Mouse (Mus musculus) embryonic facial prominence, embryonic 13.5 days (tissue): Measurements from ENCODE around the gene Ppia. TPM values are rescaled to one million over a fixed set of nuclear protein-coding genes. Genes with fewer than 3 reads are reported as not detected.
A peak's percentile ranks its signal among the peaks of the same experiment; 100 is the strongest.
"Not testable (repeated sequence)": the region's sequence is repeated elsewhere in the genome, so short reads cannot be mapped to it uniquely, and the experiment has no call there.

Experiments used
- ATAC-seq: fragments of 200-750 bp; cut with Nextera tagmentation; 2 replicates; pipeline ENCODE4 v1.8.0; 2017; ENCODE audit warnings: low read depth; ENCODE audit not compliant: insufficient number of reproducible peaks, insufficient read depth, low FRiP score, low TSS enrichment
- H3K27ac ChIP-seq: fragments of 300-500 bp; sonication (generic); 2 replicates; pipeline ENCODE4 v1.5.1; 2015; ENCODE audit warnings: moderate library complexity, mild to moderate bottlenecking, inconsistent platforms
- H3K27me3 ChIP-seq: fragments of 300-500 bp; sonication (generic); 2 replicates; pipeline ENCODE4 v1.6.1; 2015; ENCODE audit warnings: mild to moderate bottlenecking, inconsistent platforms
- H3K36me3 ChIP-seq: fragments of 300-500 bp; sonication (generic); 2 replicates; pipeline ENCODE4 v1.6.1; 2015; ENCODE audit warnings: mild to moderate bottlenecking, inconsistent platforms
- H3K4me1 ChIP-seq: fragments of 300-500 bp; sonication (generic); 2 replicates; pipeline ENCODE4 v1.6.1; 2015; ENCODE audit warnings: inconsistent platforms
- H3K4me2 ChIP-seq: fragments of 300-500 bp; sonication (generic); 2 replicates; pipeline ENCODE4 v1.6.1; 2015; ENCODE audit warnings: moderate library complexity, mild to moderate bottlenecking, inconsistent platforms
- H3K4me3 ChIP-seq: fragments of 300-500 bp; sonication (generic); 2 replicates; pipeline ENCODE4 v1.5.1; 2015; ENCODE audit warnings: mild to moderate bottlenecking, inconsistent platforms
- H3K9ac ChIP-seq: fragments of 300-500 bp; sonication (generic); 2 replicates; pipeline ENCODE4 v1.6.1; 2015; ENCODE audit warnings: mild to moderate bottlenecking, inconsistent platforms
- H3K9me3 ChIP-seq: fragments of 300-500 bp; sonication (generic); 2 replicates; pipeline ENCODE4 v1.6.1; 2016; ENCODE audit warnings: inconsistent platforms
- WGBS: fragments of 180-500 bp; shearing (Covaris S2); methylation state at CpG from one replicate; pipeline ENCODE4 v1.1.7; 2015; ENCODE audit warnings: mixed read lengths; 5-methylcytosine and 5-hydroxymethylcytosine counted together
- polyA plus RNA-seq: library from polyadenylated mRNA; unstranded; fragments of >200 nt; fragmentation: Nextera tagmentation; extraction: Ambion mirVana; gene quantifications from 2 replicates; pipeline ENCODE4 v1.2.1, GENCODE M21; 2015

Ppia gene
- 5,258 and 5,388 TPM in 2 replicates for polyA plus RNA-seq

DNA sequence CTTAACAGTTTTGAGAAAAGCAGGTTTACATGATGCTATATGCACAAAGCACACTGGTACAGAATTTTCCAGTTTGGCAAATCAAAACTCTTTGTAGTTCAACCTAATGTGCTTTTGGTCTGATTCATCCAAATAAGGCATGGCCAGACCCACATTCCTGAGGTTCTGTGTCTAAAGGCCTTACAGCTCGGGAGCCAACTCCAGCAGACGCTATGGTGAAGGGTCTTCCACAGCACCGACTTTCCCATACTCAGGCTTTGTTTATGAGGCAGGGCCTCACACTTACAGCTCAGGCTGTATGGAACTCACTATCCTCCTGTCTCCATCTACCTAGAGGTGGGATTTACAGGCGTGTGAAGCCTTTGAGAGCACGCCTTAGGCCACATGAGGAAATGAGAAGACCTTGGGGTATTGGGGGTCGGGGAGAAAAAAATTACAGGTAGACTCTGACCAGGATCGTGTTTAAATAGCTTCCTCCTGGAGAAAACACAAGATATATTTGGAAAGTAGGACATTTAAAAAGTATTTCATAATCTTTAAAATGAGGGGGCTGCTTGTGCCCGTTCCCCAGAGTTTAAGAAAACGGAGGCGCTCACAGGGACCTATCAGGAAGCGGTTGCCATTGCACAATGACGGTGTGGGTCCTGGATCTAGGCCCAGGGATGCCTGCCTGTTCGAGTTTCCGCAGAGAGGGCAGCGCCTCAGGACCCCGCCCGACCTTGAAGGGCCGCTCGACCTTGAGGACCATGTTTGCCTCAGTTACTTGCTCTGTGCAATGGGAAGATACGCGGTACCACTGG lies at the start of gene Ppia:
Gene Ppia, plus strand, starts transcription at position 693 of the 800 bp plus-strand sequence.
- 4% methylated on average over 21 of the region's 21 CpGs for WGBS
- H3K36me3 ChIP-seq: peaks cover 15% of the 10 kb centered on the region
- peak within 1 kb of the TSS; percentile 98 for H3K27ac ChIP-seq
- peaks cover 22% of the 10 kb centered on the region for H3K4me1 ChIP-seq
- ATAC-seq: no peak; the same call in 1 of the 2 replicates
- H3K9me3 ChIP-seq: no peaks in the 10 kb centered on the region
- H3K9ac ChIP-seq: peak within 1 kb of the TSS; percentile 98
- peak within 1 kb of the TSS; percentile 91 for H3K4me2 ChIP-seq
- peak within 1 kb of the TSS; percentile 94 for H3K4me3 ChIP-seq
- no peaks in the 10 kb centered on the region for H3K27me3 ChIP-seq

DNA sequence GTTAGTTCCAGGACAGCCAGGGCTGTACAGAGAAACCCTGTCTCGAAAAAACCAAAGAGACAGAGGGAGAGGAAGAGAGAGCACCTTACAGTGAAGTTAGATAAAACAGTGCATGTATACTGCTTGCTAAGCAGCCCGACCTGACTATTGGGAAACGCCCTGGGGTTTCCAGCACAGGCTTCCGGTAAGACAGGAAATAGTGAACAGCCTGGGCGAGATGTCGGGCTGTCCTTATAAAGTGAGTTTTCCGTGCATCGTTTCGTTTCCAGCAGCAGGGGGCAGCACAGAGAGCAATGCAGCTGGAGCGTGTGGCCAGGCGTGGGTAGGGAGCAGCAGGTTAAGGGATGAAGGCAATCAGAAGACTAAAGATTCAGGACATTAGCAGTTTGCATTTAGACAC lies 49.4 kb upstream of the Ppia start:
- Histone ChIP-seq H3K27me3 (no peaks in the 10 kb centered on the region), H3K27ac (no peak overlapping the region), H3K4me1 (0 out of 2 replicates have a peak, but pooled peaks cover 6% of the 10 kb centered on the region), H3K36me3 (no peaks in the 10 kb centered on the region), H3K9me3 (no peaks in the 10 kb centered on the region), H3K4me2 (peak overlapping the region; percentile 15; the same call in 1 of the 2 replicates), H3K4me3 (no peak overlapping the region), H3K9ac (no peak overlapping the region)
- WGBS: 18% methylated on average over 11 of the region's 11 CpGs
- ATAC-seq: no peak

DNA sequence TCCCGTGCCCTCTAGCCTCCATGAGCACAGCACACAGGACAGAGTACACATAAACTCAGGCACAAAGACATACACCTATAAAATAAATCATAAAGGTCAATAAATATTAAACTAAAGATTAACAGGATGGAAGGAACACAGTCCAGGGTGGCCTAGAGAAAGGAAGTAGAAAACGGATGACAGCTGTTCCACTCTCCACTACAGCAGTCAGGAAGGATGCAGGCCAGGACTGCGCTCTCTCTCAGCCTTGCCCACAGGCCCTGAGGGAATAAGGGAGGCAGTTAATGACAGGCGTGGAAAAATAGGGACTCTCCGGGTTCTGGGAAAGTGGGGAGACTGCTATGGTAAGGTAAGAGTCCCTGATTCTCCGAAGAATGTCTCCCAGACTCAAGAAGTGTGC lies 48.8 kb upstream of the Ppia start:
- Histone ChIP-seq H3K27ac (no peak overlapping the region), H3K4me1 (0 out of 2 replicates have a peak, but pooled peaks cover 6% of the 10 kb centered on the region), H3K27me3 (no peaks in the 10 kb centered on the region), H3K9ac (no peak overlapping the region), H3K36me3 (no peaks in the 10 kb centered on the region), H3K4me2 (0 out of 2 replicates have a peak overlapping the region, but pooled peaks have one; percentile 15), H3K4me3 (no peak overlapping the region), H3K9me3 (no peaks in the 10 kb centered on the region)
- 48% methylated on average over 6 of the region's 6 CpGs for WGBS
- no peak for ATAC-seq

DNA sequence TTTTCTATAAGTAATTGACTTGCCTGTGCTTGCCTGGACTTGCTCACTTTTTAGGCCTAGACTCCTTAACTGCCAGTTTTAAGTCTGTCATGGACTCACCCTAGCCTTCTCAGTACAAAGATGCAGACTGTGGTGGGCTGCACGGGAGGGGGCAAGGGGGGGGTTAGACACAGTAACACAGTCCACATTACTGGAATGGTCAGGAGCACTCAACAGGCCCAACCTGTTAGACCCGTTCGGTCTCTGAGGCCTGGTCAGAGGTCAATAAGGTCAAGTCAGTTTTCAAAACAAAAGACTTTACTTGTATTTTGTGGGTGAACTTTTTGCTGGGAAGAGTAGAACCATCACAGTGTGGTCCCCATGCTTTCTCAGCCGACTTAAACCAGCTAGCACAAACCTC lies 48.1 kb upstream of the Ppia start:
- H3K27ac ChIP-seq: no peak overlapping the region
- H3K9me3 ChIP-seq: no peaks in the 10 kb centered on the region
- no peaks in the 10 kb centered on the region for H3K27me3 ChIP-seq
- no peak overlapping the region for H3K9ac ChIP-seq
- H3K4me2 ChIP-seq: no peak overlapping the region
- ATAC-seq: no peak
- WGBS: 50% methylated on average over 4 of the region's 4 CpGs
- H3K4me1 ChIP-seq: 0 out of 2 replicates have a peak, but pooled peaks cover 6% of the 10 kb centered on the region
- H3K36me3 ChIP-seq: no peaks in the 10 kb centered on the region
- H3K4me3 ChIP-seq: no peak overlapping the region

DNA sequence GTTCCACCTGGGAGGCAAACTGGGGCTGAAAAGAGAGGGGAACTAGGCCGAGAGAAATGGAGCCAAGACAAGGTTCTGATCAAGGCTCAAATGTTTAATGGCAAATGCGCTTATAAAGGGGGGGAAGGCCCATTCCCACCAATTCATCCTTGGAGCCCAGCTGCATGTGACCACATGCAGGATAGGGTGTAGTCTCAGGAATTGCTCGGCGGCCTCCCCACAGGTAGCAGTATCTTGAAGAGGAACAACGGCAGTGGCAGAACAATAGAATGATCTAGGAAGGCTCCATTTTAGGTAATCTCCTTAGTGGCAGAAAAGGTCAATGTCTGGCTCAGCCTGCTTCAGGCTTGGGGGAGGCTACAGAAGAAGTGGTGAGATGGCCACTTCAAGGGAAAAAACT lies 47.3 kb upstream of the Ppia start:
- H3K9me3 ChIP-seq, H3K9ac ChIP-seq, H3K4me1 ChIP-seq, H3K27me3 ChIP-seq, H3K4me2 ChIP-seq, ATAC-seq, H3K4me3 ChIP-seq, H3K27ac ChIP-seq, H3K36me3 ChIP-seq: not testable (repeated sequence)
- WGBS: 74% methylated on average over 5 of the region's 5 CpGs

DNA sequence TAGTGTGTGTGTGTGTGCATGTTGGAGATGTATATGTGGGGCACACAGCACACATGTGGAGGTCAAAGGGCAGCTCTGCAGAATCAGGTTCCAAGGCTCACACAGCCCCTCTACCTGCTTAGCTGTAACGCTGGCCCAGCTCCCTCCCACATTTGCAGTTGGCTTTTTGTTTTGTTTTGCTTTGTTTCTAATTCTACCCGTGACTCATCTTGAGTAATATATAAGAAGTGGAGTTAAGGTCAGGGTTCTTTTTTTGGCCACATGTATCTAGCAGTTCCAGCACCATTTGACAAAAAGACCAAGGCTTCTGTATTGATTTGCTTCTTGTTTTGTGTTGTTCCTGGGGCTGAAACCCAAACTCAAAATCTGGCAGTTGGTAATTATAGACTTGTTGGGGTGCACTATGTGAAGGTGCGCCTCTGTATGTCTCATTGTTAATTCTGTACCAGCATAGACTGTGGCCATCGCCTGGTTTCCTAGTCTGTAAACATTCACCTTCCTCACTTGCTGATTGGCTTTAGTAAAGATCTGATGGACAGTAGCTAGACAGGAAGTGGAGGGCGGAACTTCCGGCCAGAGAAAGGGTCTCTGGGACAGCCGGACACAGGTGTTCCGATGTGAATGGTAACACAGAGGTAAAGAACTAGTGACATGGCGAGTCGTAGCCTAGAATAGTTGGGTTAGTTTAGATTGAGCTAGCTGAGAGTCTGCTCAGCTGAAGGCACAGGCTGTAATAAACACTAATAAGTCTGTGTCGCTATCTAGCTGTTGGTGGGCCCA lies 43.7 kb upstream of the Ppia start:
- no peak overlapping the region for H3K9ac ChIP-seq
- H3K9me3 ChIP-seq: no peaks in the 10 kb centered on the region
- no peak overlapping the region for H3K4me2 ChIP-seq
- H3K27me3 ChIP-seq: no peaks in the 10 kb centered on the region
- H3K36me3 ChIP-seq: no peaks in the 10 kb centered on the region
- no peak for ATAC-seq
- 84% methylated on average over 11 of the region's 11 CpGs for WGBS
- no peak overlapping the region for H3K27ac ChIP-seq
- no peak overlapping the region for H3K4me3 ChIP-seq
- H3K4me1 ChIP-seq: no peaks in the 10 kb centered on the region

DNA sequence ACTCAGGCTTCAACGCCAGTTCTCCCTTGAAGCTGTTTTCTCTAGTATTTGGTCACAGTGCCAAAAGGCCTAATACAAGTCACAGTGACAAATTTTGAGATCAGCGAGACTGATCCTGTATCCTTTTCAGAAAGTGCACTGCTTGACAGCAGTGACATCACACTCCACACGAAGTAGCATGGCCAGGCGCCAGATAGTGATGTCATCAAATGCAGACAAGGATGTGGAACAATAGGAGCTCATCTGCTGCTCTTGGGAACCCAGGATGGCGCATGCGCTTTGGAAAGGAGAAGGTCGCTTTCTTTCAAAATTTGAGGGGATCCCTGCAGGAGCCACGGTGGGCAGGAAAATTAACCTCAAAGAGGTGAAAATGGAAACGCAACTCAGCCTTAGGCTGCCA lies 42.5 kb upstream of the Ppia start:
- Histone ChIP-seq H3K4me3 (no peak overlapping the region), H3K36me3 (no peaks in the 10 kb centered on the region), H3K4me2 (no peak overlapping the region), H3K9me3 (no peaks in the 10 kb centered on the region), H3K27me3 (no peaks in the 10 kb centered on the region), H3K4me1 (no peaks in the 10 kb centered on the region), H3K9ac (no peak overlapping the region), H3K27ac (no peak overlapping the region)
- no peak for ATAC-seq
- WGBS: 90% methylated on average over 9 of the region's 9 CpGs

DNA sequence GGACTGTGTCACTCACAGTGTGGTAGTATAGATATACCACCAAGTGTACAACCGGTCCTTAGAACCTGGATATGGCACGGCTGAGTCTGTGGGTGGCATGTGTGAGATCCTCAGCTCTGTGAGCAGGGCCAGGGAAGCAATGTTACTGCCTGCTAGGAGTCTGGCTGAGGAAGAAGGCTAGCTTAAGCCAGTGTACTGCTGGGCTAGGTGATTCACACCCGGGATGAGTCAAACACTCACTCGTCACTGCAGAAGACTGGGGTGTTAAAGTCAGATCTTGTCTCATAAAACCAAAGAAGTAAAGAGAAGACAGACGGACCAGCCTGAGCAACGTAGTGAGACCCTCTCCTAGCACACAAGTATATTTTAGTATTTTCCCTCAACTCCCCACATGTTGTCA lies 34.3 kb upstream of the Ppia start:
- Histone ChIP-seq H3K27ac (no peak overlapping the region), H3K36me3 (no peaks in the 10 kb centered on the region), H3K4me1 (no peaks in the 10 kb centered on the region), H3K27me3 (no peaks in the 10 kb centered on the region), H3K9me3 (no peaks in the 10 kb centered on the region), H3K4me3 (no peak overlapping the region), H3K9ac (no peak overlapping the region), H3K4me2 (no peak overlapping the region)
- no peak for ATAC-seq
- 80% methylated on average over 6 of the region's 6 CpGs for WGBS

DNA sequence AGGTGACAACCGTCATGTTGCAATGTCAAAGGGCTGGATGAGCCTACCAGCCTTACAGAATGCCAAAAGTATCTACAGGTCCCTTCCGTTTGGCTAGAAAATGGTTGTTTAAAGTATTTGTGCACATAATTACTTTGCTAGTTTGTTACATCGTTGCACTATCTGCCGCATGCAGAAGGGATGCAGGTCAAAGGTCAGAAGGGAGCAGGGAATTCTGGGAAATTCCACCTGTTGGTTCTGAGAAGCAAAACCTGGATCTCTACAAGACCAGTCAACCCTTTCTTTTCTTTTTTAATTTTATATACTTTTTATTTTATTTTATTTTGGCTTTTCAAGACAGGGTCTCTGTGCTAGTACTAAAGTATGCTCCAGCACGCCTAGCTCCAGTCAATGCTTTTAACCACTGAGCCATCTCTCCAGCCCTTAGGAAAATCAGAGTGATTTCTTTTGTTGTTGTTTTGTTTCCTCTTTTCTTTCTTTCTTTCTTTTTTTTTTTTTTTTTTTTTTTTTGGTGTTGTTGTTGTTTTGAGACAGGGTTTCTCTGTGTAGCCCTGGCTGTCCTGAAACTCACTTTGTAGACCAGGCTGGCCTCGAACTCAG lies 27.0 kb upstream of the Ppia start:
- H3K36me3 ChIP-seq: peaks cover 7% of the 10 kb centered on the region; the same call in 1 of the 2 replicates
- peak overlapping the region; percentile 89 for H3K9ac ChIP-seq
- peak overlapping the region; percentile 91 for H3K4me2 ChIP-seq
- peaks cover 18% of the 10 kb centered on the region for H3K4me1 ChIP-seq
- peak overlapping the region; percentile 96; the same call in 1 of the 2 replicates for H3K4me3 ChIP-seq
- H3K9me3 ChIP-seq: no peaks in the 10 kb centered on the region
- no peak for ATAC-seq
- H3K27me3 ChIP-seq: no peaks in the 10 kb centered on the region
- H3K27ac ChIP-seq: peak overlapping the region; percentile 94
- 91% methylated on average over 6 of the region's 6 CpGs for WGBS

DNA sequence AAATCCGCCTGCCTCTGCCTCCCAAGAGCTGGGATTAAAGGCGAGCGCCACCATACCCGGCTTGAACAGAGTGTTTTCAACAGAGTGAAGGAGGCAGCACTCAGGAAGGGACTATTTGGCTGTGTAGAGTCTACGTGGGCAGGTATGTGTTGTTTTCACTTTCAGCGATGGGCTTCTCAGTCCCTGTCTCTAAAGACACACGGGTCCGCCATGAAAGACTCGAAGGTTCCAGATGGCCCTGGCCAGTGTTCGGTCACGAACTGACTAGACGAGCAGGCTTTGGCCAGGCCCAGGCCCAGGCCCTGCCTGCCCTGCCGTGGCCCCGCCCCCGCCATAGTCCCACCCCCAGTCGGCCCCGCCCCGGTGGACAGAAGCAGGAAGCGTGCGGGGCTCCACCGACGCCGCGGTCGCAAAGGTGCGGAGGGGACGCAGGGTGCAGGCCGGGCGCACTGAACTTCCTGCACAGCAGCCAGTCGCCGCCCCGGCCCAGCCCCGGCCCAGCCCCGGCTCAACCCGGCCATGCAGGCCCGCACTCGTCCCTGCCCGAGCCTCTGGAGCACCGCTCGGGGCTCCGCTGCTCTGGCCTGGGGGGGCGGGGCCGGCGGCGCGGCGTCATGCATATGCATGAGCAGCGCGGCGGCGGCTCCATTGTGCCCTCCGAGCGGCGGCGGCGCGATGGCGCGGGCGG lies 26.4 kb upstream of the Ppia start, which contains the start of gene Zmiz2:
Gene Zmiz2, plus strand, starts transcription at position 349 of the 688 bp plus-strand sequence.
- 5% methylated on average over 59 of the region's 60 CpGs for WGBS
- Histone ChIP-seq H3K4me1 (peaks cover 18% of the 10 kb centered on the region), H3K9me3 (no peaks in the 10 kb centered on the region), H3K4me2 (peak within 1 kb of the TSS; percentile 91), H3K4me3 (peak within 1 kb of the TSS; percentile 96), H3K36me3 (peaks cover 7% of the 10 kb centered on the region; the same call in 1 of the 2 replicates), H3K27ac (peak within 1 kb of the TSS; percentile 94), H3K27me3 (no peaks in the 10 kb centered on the region), H3K9ac (peak within 1 kb of the TSS; percentile 89)
- ATAC-seq: peak; percentile 98

DNA sequence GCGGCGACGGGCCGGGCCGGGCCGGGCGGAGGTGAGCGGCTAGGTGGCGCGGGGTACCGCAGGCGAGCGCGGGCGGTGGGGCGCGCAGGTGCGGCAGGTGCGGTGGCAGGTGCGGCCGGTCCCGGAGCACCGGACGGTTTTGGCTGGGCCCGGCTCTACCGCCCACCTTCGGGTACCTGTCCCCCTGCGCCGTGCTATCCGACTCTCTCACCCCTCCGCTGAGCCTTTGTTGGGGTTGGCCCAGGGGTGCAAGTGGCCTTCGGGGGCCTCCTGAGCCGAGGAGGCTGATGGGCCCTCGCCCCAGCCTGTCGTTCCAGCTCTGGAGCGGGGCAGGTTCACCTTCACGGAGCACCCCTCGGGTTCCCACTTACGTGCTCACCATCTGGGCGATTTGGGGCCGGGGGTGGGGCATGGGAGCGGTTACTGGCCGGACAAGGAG lies 25.7 kb upstream of the Ppia start:
- 0 out of 2 replicates have a peak overlapping the region, but pooled peaks have one; percentile 28 for H3K27ac ChIP-seq
- peak overlapping the region; percentile 96 for H3K4me3 ChIP-seq
- under 1% methylated on average over 26 of the region's 43 CpGs for WGBS
- peak overlapping the region; percentile 91 for H3K4me2 ChIP-seq
- H3K9me3 ChIP-seq: no peaks in the 10 kb centered on the region
- no peaks in the 10 kb centered on the region for H3K27me3 ChIP-seq
- H3K4me1 ChIP-seq: peaks cover 18% of the 10 kb centered on the region
- peaks cover 10% of the 10 kb centered on the region; the same call in 1 of the 2 replicates for H3K36me3 ChIP-seq
- peak; percentile 11; the same call in 1 of the 2 replicates for ATAC-seq
- peak overlapping the region; percentile 89 for H3K9ac ChIP-seq
